Comparison of ENCODE assay signal across 18 mouse cellular contexts in genomic region chr1:137360688-137361570, GRCm38 (mm10).
DNase-seq lines count a peak whose midpoint lies in the region; ATAC-seq lines count a peak whose summit lies in the region.
"Had no signal": no experiment of that assay in that cellular context is flagged by ENCODE, and none has a peak within 500 bp of the region (broad histone marks: within the 10 kb centered on the region; RNA-seq: fewer than 3 reads in every experiment).

No protein-coding gene starts in this region.

- H3K4me3 ChIP-seq in forebrain, embryonic 15.5 days: no peak overlapping the region
- H3K4me3 ChIP-seq in forebrain, embryonic 11.5 days (ENCODE audit: low read depth, low read length): no peak overlapping the region
- no peak overlapping the region for H3K4me3 ChIP-seq in midbrain, embryonic 13.5 days (replicated peaks)
- no peak overlapping the region for H3K4me3 ChIP-seq in midbrain, embryonic 14.5 days (replicated peaks; ENCODE audit: low read depth, low read length)
- H3K4me3 ChIP-seq in neural tube, embryonic 12.5 days: no peak overlapping the region
- H3K4me3 ChIP-seq: embryonic facial prominence, embryonic 12.5 days; heart, embryonic 15.5 days; hindbrain, embryonic 15.5 days; megakaryocyte, embryonic 14.5 days had no signal

- no peak overlapping the region for H3K4me2 ChIP-seq in forebrain, embryonic 15.5 days (replicated peaks)
- no peak overlapping the region for H3K4me2 ChIP-seq in forebrain, embryonic 11.5 days (ENCODE audit: low read depth, low read length, severe bottlenecking)
- H3K4me2 ChIP-seq in midbrain, embryonic 13.5 days (replicated peaks): no peak overlapping the region
- H3K4me2 ChIP-seq in midbrain, embryonic 14.5 days (ENCODE audit: low read length): no peak overlapping the region
- no peak overlapping the region for H3K4me2 ChIP-seq in neural tube, embryonic 12.5 days (replicated peaks)
- H3K4me2 ChIP-seq: embryonic facial prominence, embryonic 12.5 days; heart, embryonic 15.5 days; hindbrain, embryonic 15.5 days had no signal

- WGBS in forebrain, embryonic 15.5 days: 66% methylated on average over 16 of the region's 16 CpGs
- WGBS in forebrain, embryonic 11.5 days: 88% methylated on average over 16 of the region's 16 CpGs
- 79% methylated on average over 16 of the region's 16 CpGs for WGBS in midbrain, embryonic 13.5 days
- 75% methylated on average over 16 of the region's 16 CpGs for WGBS in midbrain, embryonic 14.5 days
- WGBS in neural tube, embryonic 12.5 days: 67% methylated on average over 16 of the region's 16 CpGs

- H3K4me1 ChIP-seq in forebrain, embryonic 15.5 days: 0 out of 2 replicates have a peak, but pooled peaks cover 2% of the 10 kb centered on the region
- H3K4me1 ChIP-seq in forebrain, embryonic 11.5 days (replicated peaks; ENCODE audit: control insufficient read depth, insufficient read depth, low read length): no peaks in the 10 kb centered on the region
- 0 out of 2 replicates have a peak, but pooled peaks cover 2% of the 10 kb centered on the region for H3K4me1 ChIP-seq in midbrain, embryonic 13.5 days (replicated peaks)
- H3K4me1 ChIP-seq in midbrain, embryonic 14.5 days (ENCODE audit: control insufficient read depth, insufficient read depth, low read length): no peaks in the 10 kb centered on the region
- no peaks in the 10 kb centered on the region for H3K4me1 ChIP-seq in neural tube, embryonic 12.5 days
- H3K4me1 ChIP-seq: embryonic facial prominence, embryonic 12.5 days; heart, embryonic 15.5 days; megakaryocyte, embryonic 14.5 days had no signal

- no peaks in the 10 kb centered on the region for H3K36me3 ChIP-seq in forebrain, embryonic 15.5 days
- H3K36me3 ChIP-seq in forebrain, embryonic 11.5 days (ENCODE audit: control insufficient read depth, insufficient read depth, low read length): no peaks in the 10 kb centered on the region
- no peaks in the 10 kb centered on the region for H3K36me3 ChIP-seq in midbrain, embryonic 13.5 days
- no peaks in the 10 kb centered on the region for H3K36me3 ChIP-seq in midbrain, embryonic 14.5 days (ENCODE audit: control insufficient read depth, insufficient read depth, low read length)
- no peaks in the 10 kb centered on the region for H3K36me3 ChIP-seq in neural tube, embryonic 12.5 days
- H3K36me3 ChIP-seq: embryonic facial prominence, embryonic 12.5 days; heart, embryonic 15.5 days; hindbrain, embryonic 15.5 days had no signal

- H3K27ac ChIP-seq in forebrain, embryonic 15.5 days (replicated peaks): peak overlapping the region; percentile 40; the same call in 1 of the 2 replicates
- no peak overlapping the region for H3K27ac ChIP-seq in forebrain, embryonic 11.5 days (ENCODE audit: low read depth, low read length)
- peak overlapping the region; percentile 19; the same call in 1 of the 2 replicates for H3K27ac ChIP-seq in midbrain, embryonic 13.5 days
- H3K27ac ChIP-seq in midbrain, embryonic 14.5 days (replicated peaks; ENCODE audit: low read depth, low read length): no peak overlapping the region
- H3K27ac ChIP-seq in neural tube, embryonic 12.5 days: no peak overlapping the region
- H3K27ac ChIP-seq: embryonic facial prominence, embryonic 12.5 days; heart, embryonic 15.5 days; hindbrain, embryonic 15.5 days had no signal

- no peak overlapping the region for H3K9ac ChIP-seq in forebrain, embryonic 15.5 days (replicated peaks)
- no peak overlapping the region for H3K9ac ChIP-seq in forebrain, embryonic 11.5 days (ENCODE audit: low read length)
- H3K9ac ChIP-seq in midbrain, embryonic 13.5 days (replicated peaks): no peak overlapping the region
- H3K9ac ChIP-seq in midbrain, embryonic 14.5 days (replicated peaks; ENCODE audit: low read length): no peak overlapping the region
- H3K9ac ChIP-seq in neural tube, embryonic 12.5 days: no peak overlapping the region
- H3K9ac ChIP-seq: embryonic facial prominence, embryonic 12.5 days; heart, embryonic 15.5 days; hindbrain, embryonic 15.5 days had no signal

- no peaks in the 10 kb centered on the region for H3K9me3 ChIP-seq in forebrain, embryonic 15.5 days
- no peaks in the 10 kb centered on the region for H3K9me3 ChIP-seq in forebrain, embryonic 11.5 days (ENCODE audit: control insufficient read depth, low read length)
- no peaks in the 10 kb centered on the region for H3K9me3 ChIP-seq in midbrain, embryonic 13.5 days
- no peaks in the 10 kb centered on the region for H3K9me3 ChIP-seq in midbrain, embryonic 14.5 days (ENCODE audit: control insufficient read depth, low read length)
- H3K9me3 ChIP-seq in neural tube, embryonic 12.5 days: no peaks in the 10 kb centered on the region
- H3K9me3 ChIP-seq: embryonic facial prominence, embryonic 12.5 days; heart, embryonic 15.5 days; hindbrain, embryonic 15.5 days had no signal

- no peaks in the 10 kb centered on the region for H3K27me3 ChIP-seq in forebrain, embryonic 15.5 days
- no peaks in the 10 kb centered on the region for H3K27me3 ChIP-seq in forebrain, embryonic 11.5 days (ENCODE audit: control insufficient read depth, insufficient read depth, low read length)
- no peaks in the 10 kb centered on the region for H3K27me3 ChIP-seq in midbrain, embryonic 13.5 days
- no peaks in the 10 kb centered on the region for H3K27me3 ChIP-seq in midbrain, embryonic 14.5 days (ENCODE audit: control insufficient read depth, insufficient read depth, low read length)
- no peaks in the 10 kb centered on the region for H3K27me3 ChIP-seq in neural tube, embryonic 12.5 days (replicated peaks)
- H3K27me3 ChIP-seq: embryonic facial prominence, embryonic 12.5 days; heart, embryonic 15.5 days; hindbrain, embryonic 15.5 days; megakaryocyte, embryonic 14.5 days had no signal

- ATAC-seq in forebrain, embryonic 15.5 days (replicated peaks): peak; percentile 68; the same call in 1 of the 2 replicates
- no peak for ATAC-seq in forebrain, embryonic 11.5 days (replicated peaks; ENCODE audit: low FRiP score)
- no peak for ATAC-seq in midbrain, embryonic 13.5 days
- ATAC-seq in midbrain, embryonic 14.5 days (ENCODE audit: low FRiP score, low TSS enrichment): no peak
- ATAC-seq in neural tube, embryonic 12.5 days (ENCODE audit: low FRiP score, low read depth): peak; percentile 79

- no peak for DNase-seq in forebrain, embryonic 11.5 days (ENCODE audit: low spot score)
- DNase-seq in midbrain, embryonic 14.5 days: no peak
- DNase-seq in adrenal gland, adult 8-10 months: peak; percentile 83
- no peak for DNase-seq in embryo, embryonic 11 days
- no peak for DNase-seq in heart, adult 18-20 months
- DNase-seq: gastrocnemius, postnatal 14 days; kidney, adult 11 months; kidney, postnatal 25 days; liver; lung, adult 18-20 months; thymus, adult 18-20 months had no signal

Comparison
In these comparisons a context has a peak if more than half of its experiments do, and no peak if none do; other contexts are left out.
1. ATAC-seq: peak in forebrain, embryonic 15.5 days (single experiment) and neural tube, embryonic 12.5 days (single experiment); none in forebrain, embryonic 11.5 days (single experiment), midbrain, embryonic 13.5 days (single experiment) and midbrain, embryonic 14.5 days (single experiment).
2. H3K27ac ChIP-seq: peak in forebrain, embryonic 15.5 days (single experiment) and midbrain, embryonic 13.5 days (single experiment); none in forebrain, embryonic 11.5 days (single experiment), midbrain, embryonic 14.5 days (single experiment) and neural tube, embryonic 12.5 days (single experiment).